Mouse (Mus musculus): ENCODE measurements around the gene Ccdc160.

Gene Ccdc160

GRCm38 (mm10) chrX:52790980-52791593, at the start of gene Ccdc160:
Gene Ccdc160 (plus strand): TSS chrX:52791200.
- DNase-seq = peak; percentile 57

- no peak for DNase-seq
Observed at GRCm38 (mm10) chrX:52743781-52744180, 47.2 kb upstream of the Ccdc160 start.

GRCm38 (mm10) chrX:52744201-52745051, 46.6 kb upstream of the Ccdc160 start:
- DNase-seq = no peak

- DNase-seq = no peak
Observed at GRCm38 (mm10) chrX:52745462-52745861, 45.5 kb upstream of the Ccdc160 start.

GRCm38 (mm10) chrX:52745917-52746316, 45.1 kb upstream of the Ccdc160 start:
- no peak for DNase-seq

- DNase-seq = no peak
Observed at GRCm38 (mm10) chrX:52746849-52747248, 44.2 kb upstream of the Ccdc160 start.

- DNase-seq = no peak
Observed at GRCm38 (mm10) chrX:52753491-52754085, 37.4 kb upstream of the Ccdc160 start.

- DNase-seq = no peak
Observed at GRCm38 (mm10) chrX:52757164-52757563, 33.8 kb upstream of the Ccdc160 start.

GRCm38 (mm10) chrX:52759232-52759631, 31.8 kb upstream of the Ccdc160 start:
- no peak for DNase-seq

GRCm38 (mm10) chrX:52760191-52760945, 30.6 kb upstream of the Ccdc160 start:
- no peak for DNase-seq

- DNase-seq = no peak
Observed at GRCm38 (mm10) chrX:52762221-52762620, 28.8 kb upstream of the Ccdc160 start.

- no peak for DNase-seq
Observed at GRCm38 (mm10) chrX:52775973-52776372, 15.0 kb upstream of the Ccdc160 start.

GRCm38 (mm10) chrX:52777671-52778070, 13.3 kb upstream of the Ccdc160 start:
- no peak for DNase-seq

- no peak for DNase-seq
Observed at GRCm38 (mm10) chrX:52783898-52784297, 7.1 kb upstream of the Ccdc160 start.

- DNase-seq = no peak
Observed at GRCm38 (mm10) chrX:52791944-52792719, 1.1 kb downstream of the Ccdc160 start.

- no peak for DNase-seq
Observed at GRCm38 (mm10) chrX:52792861-52793260, 1.9 kb downstream of the Ccdc160 start.

GRCm38 (mm10) chrX:52795816-52796215, 4.8 kb downstream of the Ccdc160 start:
- no peak for DNase-seq

- no peak for DNase-seq
Observed at GRCm38 (mm10) chrX:52797031-52797625, 6.1 kb downstream of the Ccdc160 start.

- DNase-seq = no peak
Observed at GRCm38 (mm10) chrX:52798255-52798654, 7.3 kb downstream of the Ccdc160 start.

- DNase-seq = no peak
Observed at GRCm38 (mm10) chrX:52799566-52799965, 8.6 kb downstream of the Ccdc160 start.

- DNase-seq = no peak
Observed at GRCm38 (mm10) chrX:52819338-52819737, 28.3 kb downstream of the Ccdc160 start.
